Mouse (Mus musculus): ENCODE results near the gene Retreg1.

DNA sequence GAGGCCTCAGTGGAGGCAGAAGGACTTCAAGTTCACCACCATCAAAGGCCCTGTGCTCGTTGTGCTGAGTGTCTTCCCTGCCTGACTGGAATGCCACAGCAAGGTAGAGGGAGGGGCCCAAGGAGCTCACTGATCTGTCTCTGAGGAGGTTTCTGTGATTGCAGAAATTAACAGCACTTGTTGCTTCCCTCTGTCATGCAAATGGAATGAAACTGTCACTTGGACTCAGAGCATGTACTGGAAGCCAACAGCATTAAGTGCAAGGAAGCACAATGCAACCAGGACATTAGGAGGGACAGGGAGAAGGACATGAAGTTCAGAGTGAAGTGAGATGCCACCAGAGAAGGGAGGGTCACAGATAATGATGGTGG lies 67.5 kb downstream of the Retreg1 start:
- TF ChIP-seq ZNF384 (IDR thresholded peaks at IDR 0.05; ENCODE audit: low read depth, low read length) = no peak
- TF ChIP-seq ZC3H11A (IDR thresholded peaks at IDR 0.05; ENCODE audit: borderline replicate concordance, low read depth, low read length) = no peak
- no peak for TF ChIP-seq MAFK (IDR thresholded peaks at IDR 0.05; ENCODE audit: insufficient read depth, low read depth, low read length)
- no peak for TF ChIP-seq CHD2 (IDR thresholded peaks at IDR 0.05; ENCODE audit: low read depth, low read length)
